Mouse (Mus musculus): ENCODE data around the gene Galnt11. TPM values are rescaled to one million over a fixed set of nuclear protein-coding genes. Genes with fewer than 3 reads are reported as not detected.

Galnt11 gene
- total RNA-seq, 2 experiments from 2014 or later = 43.1 to 63.7 TPM

DNA sequence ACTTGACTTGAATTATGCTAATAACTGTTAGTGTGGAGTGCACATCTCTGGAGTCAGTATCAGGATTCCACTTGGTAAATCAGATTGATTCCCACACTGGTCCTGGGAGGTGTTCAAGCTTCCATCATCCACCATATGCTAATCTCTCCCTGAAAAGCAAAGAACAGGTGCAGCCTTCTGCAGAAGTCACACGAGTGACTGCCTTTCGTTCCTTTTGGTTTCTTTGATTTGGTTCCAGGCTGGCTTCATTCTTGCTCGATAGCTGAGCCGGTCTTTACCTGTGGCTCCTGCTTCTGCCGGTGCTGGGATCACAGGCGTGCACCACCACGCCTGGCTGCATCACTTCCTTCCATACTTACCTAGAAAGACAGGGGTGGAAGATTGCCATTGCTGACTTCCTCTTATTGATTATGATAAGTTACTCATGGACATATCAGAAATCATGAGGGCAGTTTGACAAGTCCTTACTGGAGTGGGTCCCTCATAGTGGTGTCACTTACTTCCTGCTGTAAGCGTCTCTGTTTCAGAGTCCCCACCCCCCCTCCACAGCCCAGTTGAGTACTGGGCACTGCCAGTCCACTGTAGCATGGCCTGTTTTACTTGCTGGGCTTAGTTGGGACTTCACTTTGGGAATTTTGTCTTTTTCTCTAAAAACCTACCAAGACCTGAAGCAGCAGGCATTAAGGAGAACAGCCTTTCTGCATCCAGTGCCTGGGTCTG, 31.3 kb downstream of the Galnt11 start:
- no peak for DNase-seq (ENCODE audit: low spot score in 2 of 2)

DNA sequence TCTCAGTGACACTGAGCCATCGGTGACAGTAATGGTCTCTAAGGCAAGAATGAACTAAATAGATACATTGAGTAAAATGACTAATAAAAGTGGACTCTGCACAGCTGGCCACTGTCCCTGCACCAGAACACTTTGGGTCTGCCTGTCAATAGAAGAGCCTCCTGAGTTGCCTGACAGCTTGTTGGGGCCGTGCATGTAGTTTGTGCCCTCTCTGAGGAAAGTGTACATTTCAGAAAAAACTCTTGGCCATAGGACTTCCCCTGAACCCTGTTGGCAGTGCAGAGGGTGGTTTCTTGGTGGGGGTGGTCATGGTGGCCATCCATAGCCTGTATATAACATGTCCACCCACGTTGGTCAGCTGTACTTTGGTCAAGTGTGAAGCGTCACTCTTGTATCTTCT, 32.8 kb downstream of the Galnt11 start:
- DNase-seq (ENCODE audit: low spot score in 2 of 2) = no peak

DNA sequence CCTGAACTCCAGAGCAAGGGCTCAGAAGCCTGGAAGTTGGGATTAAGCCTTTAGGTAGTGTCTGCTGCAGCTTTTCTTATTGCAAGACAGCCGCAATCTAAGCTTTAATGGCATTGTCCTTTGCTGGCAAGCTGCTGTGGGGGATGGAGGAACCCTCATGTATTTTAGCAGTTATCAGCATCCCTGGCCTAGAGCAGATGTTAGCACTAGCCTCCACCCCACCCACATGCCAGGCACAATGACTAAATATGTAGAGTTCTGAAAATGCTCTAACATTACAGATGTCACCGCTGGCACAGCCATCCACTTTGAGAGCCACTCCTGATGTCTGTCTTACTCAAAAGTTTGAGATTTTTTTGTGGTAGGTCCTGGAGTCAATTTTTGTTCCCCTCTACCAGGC, 35.0 kb downstream of the Galnt11 start:
- no peak for DNase-seq (ENCODE audit: low spot score in 2 of 2)

DNA sequence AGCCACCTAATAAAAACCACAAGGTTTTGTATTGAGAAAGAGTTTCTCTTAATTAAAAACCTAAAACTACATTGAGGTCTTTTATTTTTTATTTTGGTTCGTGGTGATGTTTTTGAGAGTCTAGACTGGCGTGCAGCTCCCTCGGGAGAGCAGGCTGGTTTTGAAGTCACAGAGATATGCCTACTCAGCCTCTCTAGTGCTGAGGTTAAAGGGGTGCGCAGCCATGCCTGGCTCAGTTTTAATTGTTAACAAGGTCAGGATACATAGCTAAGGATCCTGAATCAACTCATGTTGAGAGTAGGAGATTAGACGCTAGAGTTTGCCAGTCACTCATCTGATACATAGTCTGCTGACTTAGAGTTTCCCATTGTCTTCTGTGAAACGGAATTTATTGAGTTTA, 39.7 kb downstream of the Galnt11 start:
- DNase-seq (ENCODE audit: low spot score in 2 of 2) = no peak

DNA sequence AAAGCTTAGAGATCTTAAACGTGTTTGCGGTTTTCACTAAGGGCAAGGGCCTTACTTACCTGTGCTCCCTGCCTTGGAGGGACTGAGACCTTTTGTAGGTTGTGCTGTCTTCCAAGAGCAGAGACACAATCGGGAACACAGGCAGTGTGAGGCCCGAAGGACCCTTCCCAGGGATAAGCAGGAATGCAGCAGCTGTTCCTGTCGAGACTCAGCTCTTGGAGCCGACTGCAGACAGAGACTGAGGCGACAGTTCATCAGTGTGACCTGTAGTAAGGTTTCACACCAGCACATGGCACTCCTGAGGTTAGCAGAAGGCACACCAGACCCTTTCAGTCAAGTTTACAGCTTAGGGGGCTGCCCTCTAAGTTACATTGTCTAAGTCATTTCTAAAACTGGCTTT, 40.6 kb downstream of the Galnt11 start:
- DNase-seq (ENCODE audit: low spot score in 2 of 2) = no peak

DNA sequence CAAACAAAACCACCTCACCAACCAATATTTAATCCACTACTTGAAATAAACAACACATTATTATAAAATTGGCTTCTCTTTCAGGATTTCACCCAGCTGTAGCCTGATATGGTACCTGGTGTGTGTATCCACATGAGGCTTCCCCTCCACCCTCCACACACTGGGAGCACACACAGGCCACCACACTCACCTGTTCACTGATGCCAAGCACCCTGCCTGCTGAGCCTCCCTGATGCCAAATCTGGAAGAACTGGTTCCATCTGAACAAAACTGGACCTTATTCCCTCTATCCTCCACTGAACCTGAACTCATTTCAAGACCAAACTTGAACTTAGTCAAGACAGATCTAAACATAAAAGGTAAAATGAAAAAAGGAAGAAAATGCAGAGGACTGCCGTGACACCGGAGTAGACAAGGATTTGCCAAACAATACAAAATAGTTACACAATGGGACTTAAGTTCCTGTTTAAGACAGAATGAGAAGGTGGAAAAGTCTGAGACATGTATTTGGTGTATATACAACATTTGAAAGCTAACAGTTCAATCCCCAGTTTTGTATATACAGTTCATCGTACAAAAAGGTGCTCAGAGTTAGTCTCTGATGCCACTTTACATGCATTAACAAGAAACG, 46.7 kb downstream of the Galnt11 start:
- DNase-seq (ENCODE audit: low spot score in 2 of 2) = no peak

DNA sequence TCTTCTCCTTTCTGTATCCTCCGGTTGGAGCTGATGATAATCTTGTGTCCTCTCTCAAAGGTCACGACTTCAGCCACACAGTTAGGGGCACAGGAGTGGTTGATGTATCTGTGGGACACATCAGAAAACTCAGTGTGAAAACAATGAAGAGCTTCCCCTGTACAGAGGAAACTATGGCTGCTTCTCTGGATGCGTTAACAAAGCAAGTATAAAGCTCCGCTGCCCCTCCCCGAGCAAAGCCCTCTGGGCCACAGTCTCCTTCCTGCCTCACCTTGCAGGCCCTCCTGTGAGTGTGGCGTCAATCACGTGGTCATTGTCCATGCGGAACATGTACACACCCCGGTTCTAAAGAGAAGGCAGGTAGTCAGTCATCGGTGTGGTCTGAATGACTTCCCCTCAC, 53.9 kb downstream of the Galnt11 start:
- no peak for DNase-seq (ENCODE audit: low spot score in 2 of 2)

DNA sequence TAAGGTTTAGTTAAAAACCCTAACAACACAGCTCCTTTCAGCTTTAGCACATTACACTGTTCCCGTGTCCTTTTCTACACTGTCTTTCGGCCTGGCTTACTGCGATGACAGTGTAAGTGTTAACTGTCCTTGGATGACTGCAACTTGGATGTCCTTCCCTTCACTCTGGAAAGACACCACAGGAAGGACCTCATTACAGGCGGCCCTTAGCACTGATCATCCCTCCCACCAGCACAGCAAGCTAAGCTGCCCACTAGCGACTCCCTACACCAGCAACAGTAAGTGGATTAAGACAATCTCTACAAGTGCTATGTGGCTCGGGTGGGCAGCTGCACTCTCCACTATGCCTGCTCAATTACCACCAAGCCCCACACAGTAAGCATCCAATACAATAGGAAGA, 54.7 kb downstream of the Galnt11 start:
- no peak for DNase-seq (ENCODE audit: low spot score in 2 of 2)

DNA sequence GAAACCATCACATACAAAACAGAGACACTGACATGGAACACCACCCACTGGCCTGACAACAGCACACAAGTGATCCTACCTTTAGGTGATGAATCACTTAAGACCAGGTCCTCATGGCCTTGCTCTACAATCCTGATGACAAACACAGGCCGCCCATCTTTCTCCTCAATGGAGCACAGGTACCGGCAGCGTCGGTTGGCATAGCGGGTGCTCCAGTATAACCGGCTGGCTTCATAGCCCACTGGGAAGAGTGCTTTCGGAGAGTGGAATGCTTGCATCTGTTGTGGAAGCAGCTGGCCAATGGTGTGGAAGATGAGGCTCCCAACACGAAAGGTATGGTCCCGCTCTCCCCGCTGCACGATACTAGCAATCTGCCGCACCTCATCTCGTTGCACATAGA, 62.3 kb downstream of the Galnt11 start:
- no peak for DNase-seq (ENCODE audit: low spot score in 2 of 2)

DNA sequence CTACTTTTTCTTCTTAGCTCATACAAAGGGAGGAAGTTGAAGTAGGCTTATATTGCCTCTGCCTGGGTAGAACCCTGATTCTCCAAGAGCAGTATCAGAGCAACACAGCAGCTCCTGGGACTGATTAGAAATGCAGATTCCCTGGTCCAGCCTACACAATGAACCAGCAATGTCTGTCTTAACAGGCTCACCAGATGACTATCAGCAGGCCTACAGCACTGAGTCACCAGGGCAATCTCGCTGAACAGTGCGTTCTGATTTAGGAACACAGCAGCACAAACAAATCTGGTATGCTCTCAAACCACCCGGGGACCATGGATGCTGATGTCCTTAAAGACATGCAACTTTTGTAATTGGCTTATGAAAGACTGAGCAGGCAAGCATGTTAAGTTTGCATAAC, 75.1 kb downstream of the Galnt11 start:
- DNase-seq (ENCODE audit: low spot score in 2 of 2) = no peak

DNA sequence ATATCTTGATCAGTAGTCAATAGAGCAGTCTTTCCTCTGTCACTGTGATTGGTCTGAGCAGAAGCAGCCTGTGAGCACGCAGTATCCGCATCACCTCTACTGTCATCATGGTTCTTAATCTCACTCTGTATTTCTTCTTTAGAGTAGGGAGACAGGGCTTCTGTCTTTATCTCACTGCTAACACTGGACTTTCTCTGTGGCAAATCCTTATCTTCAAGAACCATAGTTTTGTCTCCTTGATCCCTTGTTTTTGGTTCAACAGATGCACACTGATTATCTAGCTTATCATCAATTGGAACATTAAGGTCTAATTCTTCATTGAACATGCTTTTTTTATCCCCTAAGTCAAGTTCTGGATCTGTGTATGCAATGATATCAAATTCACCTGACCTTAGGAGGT, 88.5 kb downstream of the Galnt11 start:
- DNase-seq (ENCODE audit: low spot score in 2 of 2) = no peak

DNA sequence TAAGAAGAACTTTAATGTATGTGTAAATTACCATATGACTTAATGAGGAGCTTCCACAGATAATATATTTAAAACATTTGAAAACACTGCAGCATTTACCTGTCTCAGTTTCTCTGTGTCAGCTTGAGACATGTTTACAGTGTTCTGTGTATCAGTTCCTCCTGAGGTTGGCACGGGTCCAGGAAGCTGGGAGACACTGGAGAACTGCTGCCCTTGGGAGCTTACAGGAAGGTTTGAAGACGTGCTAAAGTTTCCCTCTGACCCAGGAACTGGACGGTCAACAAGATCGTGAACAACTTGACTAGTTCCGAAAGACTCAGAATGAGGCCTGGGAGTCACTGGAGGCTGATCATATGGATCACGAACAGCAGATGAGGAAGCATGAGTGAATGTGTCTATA, 92.2 kb downstream of the Galnt11 start:
- DNase-seq (ENCODE audit: low spot score in 2 of 2) = no peak

Other genes with a start within 250 kb of the Galnt11 start
- 10 to 100 TPM; 50.0 to 55.4 TPM for gene Prkag2, start 121.3 kb upstream of the Galnt11 start, total RNA-seq (2021)
- not detected for gene Galntl5, start 40.4 kb upstream of the Galnt11 start, total RNA-seq (2021)
- not detected for gene E130116L18Rik, start 1.2 kb downstream of the Galnt11 start, total RNA-seq (2021)

Measured in adrenal gland, postnatal 4 days (tissue).